Mouse (Mus musculus) liver, embryonic 11.5 days (tissue): ENCODE measurements at regions not wholly inside any gene's neighbourhood (a gene's known extent, or its start where the extent isn't known, plus 50 kb on each side); places are given as distances from the start of the nearest gene placed in this dataset.

ENCODE experiments used
- ATAC-seq: fragments of 200-750 bp; cut with Nextera tagmentation; replicated peaks from 2 replicates; pipeline ENCODE4 v1.8.0; 2017; ENCODE audit warnings: moderate number of reproducible peaks, mild to moderate bottlenecking, moderate TSS enrichment, moderate library complexity; ENCODE audit not compliant: low FRiP score
- DNase-seq: peaks from one replicate; pipeline ENCODE4 v3.0.0-alpha.2; 2017; ENCODE audit warnings: low spot score
- H3K27ac ChIP-seq: fragments of 300-500 bp; sonication (generic); 2 replicates; pipeline ENCODE4 v1.5.1; 2014; ENCODE audit warnings: mild to moderate bottlenecking, low read depth, low read length, control low read depth
- H3K27me3 ChIP-seq: fragments of 300-500 bp; sonication (generic); replicated peaks from 2 replicates; pipeline ENCODE4 v1.6.1; 2014; ENCODE audit warnings: low read length, mixed read lengths; ENCODE audit not compliant: control insufficient read depth, insufficient read depth
- H3K36me3 ChIP-seq: fragments of 300-500 bp; sonication (generic); 2 replicates; pipeline ENCODE4 v1.6.1; 2014; ENCODE audit warnings: mild to moderate bottlenecking, low read length, moderate library complexity, mixed read lengths; ENCODE audit not compliant: control insufficient read depth, insufficient read depth
- H3K4me1 ChIP-seq: fragments of 300-500 bp; sonication (generic); replicated peaks from 2 replicates; pipeline ENCODE4 v1.6.1; 2014; ENCODE audit warnings: low read length, mixed read lengths; ENCODE audit not compliant: control insufficient read depth, insufficient read depth
- H3K4me2 ChIP-seq: fragments of 300-500 bp; sonication (generic); 2 replicates; pipeline ENCODE4 v1.6.1; 2014; ENCODE audit warnings: mild to moderate bottlenecking, control low read depth, moderate library complexity
- H3K4me3 ChIP-seq: fragments of 300-500 bp; sonication (generic); 2 replicates; pipeline ENCODE4 v1.5.1; 2014; ENCODE audit warnings: low read depth, low read length, control low read depth
- H3K9ac ChIP-seq: fragments of 300-500 bp; sonication (generic); 2 replicates; pipeline ENCODE4 v1.6.1; 2014; ENCODE audit warnings: low read depth, low read length, control low read depth
- H3K9me3 ChIP-seq: fragments of 300-500 bp; sonication (generic); 2 replicates; pipeline ENCODE4 v1.6.1; 2016; ENCODE audit warnings: low read length, inconsistent platforms, mixed read lengths; ENCODE audit not compliant: control insufficient read depth
- WGBS: fragments of 180-500 bp; shearing (Covaris S2); extraction: QIAGEN DNeasy Blood & Tissue Kit; methylation state at CpG from one replicate; pipeline ENCODE4 v1.1.7; 2014; 5-methylcytosine and 5-hydroxymethylcytosine counted together

DNA sequence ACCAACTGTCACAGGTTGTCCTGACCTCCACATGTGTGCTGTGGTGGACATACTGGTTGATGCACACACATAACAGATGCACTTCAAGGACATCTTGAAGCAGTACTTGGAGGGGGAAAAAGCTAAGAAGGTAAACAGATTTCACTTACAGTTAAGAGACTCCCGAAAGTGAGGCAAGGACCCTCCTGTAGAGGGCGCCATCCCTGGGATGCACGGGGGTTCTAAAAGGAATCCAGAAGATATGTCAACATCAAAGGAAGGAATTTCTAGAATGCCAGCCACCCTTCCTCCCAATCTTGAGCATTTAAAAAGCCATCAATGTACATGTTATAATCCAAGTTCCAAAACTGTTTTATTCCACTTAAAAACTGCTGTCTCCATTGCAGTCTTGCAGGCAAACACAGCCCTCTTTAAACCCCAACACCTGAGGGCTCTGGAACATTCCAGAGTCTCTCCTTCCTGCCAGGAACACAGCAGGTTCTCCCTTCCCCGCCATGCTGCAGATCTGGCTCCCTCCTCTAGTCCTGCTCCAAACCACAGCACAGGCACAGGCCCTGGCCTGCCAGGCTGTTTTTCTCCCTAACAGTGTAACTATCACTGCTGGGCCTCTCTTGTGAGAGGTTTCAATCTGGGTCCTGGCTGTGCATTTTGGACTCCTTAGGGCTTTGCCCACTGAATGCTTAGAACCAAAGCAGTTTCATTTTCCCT, 200.8 kb upstream of the Mkln1 start:
- H3K4me1 ChIP-seq: no peaks in the 10 kb centered on the region
- WGBS: 45% methylated on average over 4 of the region's 4 CpGs
- no peak for ATAC-seq
- H3K9ac ChIP-seq: no peak overlapping the region
- no peak overlapping the region for H3K4me2 ChIP-seq
- no peak overlapping the region for H3K27ac ChIP-seq
- peaks cover 7% of the 10 kb centered on the region for H3K27me3 ChIP-seq
- no peak for DNase-seq
- H3K36me3 ChIP-seq: no peaks in the 10 kb centered on the region
- no peak overlapping the region for H3K4me3 ChIP-seq
- H3K9me3 ChIP-seq: no peaks in the 10 kb centered on the region

DNA sequence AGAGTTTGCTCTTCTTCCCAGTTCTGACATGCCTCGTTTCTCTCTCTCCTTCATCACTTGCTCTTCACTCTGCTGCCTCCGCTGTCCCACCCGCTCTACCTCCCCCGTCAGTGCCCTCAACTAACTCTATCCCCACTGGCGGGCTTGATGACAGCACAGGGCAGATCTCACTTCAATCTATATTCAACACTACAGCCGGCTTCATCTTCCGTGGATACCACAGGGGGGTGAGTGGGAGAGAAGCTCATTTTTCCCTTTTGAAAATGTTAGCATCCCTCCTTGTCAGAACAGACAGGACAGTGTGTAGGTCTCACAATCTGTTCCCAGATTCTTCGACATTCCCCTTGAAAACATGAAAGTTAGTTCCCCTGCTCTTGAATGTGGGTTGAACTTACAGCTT, 200.2 kb upstream of the Mkln1 start:
- Histone ChIP-seq H3K9ac (no peak overlapping the region), H3K9me3 (no peaks in the 10 kb centered on the region), H3K4me2 (no peak overlapping the region), H3K36me3 (no peaks in the 10 kb centered on the region), H3K27ac (no peak overlapping the region), H3K4me1 (no peaks in the 10 kb centered on the region), H3K4me3 (no peak overlapping the region), H3K27me3 (peaks cover 7% of the 10 kb centered on the region)
- DNase-seq (no peak), ATAC-seq (no peak)
- WGBS: 67% methylated on average over 8 of the region's 8 CpGs

DNA sequence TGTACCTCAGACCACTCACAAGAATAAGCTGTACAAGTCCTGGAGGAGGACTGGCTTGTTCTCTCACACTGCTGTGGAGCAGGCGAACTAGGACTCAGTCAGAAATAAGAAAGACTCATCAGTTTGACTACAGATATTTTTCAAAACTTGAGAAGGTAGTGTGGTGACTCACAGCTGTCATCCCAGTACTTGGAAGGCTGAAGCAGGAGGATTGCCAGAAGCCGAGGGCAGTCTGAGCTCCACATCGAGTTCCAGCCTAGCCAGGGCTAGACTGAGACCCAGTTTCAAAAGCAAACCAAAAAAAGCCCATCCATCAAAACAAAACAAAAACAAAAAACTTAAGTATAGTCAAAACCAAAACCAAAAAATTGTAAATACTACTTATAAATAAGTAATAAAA, 197.8 kb upstream of the Mkln1 start:
- no peak overlapping the region for H3K9ac ChIP-seq
- DNase-seq: no peak
- H3K9me3 ChIP-seq: no peaks in the 10 kb centered on the region
- no peak for ATAC-seq
- H3K4me3 ChIP-seq: no peak overlapping the region
- no peaks in the 10 kb centered on the region for H3K36me3 ChIP-seq
- WGBS: 76% methylated on average over 3 of the region's 3 CpGs
- no peak overlapping the region for H3K4me2 ChIP-seq
- H3K27me3 ChIP-seq: peaks cover 7% of the 10 kb centered on the region
- H3K27ac ChIP-seq: no peak overlapping the region
- H3K4me1 ChIP-seq: no peaks in the 10 kb centered on the region

DNA sequence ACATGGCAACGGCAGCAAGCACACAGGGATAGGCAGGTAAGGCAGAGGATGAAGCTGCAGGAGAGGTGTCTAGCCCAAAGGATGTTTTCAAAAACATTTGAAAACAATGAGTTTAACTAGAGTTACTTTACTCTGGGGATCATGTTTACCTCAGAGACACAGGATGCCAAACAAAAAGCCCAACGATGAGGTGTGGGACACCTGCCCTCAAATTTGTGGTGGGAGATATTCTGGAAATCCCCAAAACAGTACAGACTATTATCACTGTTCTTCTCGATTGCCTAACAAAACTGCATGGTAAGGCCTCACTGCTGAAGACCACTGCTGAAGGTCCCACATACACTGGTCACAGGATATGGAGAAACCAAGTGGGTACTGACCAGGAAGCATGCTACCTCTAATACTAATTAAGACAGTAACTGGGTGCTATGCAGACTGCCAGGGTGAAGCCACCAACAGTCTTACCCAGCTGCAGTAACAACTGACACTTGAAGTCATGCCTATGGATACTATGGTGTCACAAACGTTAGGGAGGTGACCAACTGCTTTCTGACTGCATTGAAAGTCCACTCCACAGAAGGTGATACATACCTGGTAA, 197.1 kb upstream of the Mkln1 start:
- no peak for ATAC-seq

DNA sequence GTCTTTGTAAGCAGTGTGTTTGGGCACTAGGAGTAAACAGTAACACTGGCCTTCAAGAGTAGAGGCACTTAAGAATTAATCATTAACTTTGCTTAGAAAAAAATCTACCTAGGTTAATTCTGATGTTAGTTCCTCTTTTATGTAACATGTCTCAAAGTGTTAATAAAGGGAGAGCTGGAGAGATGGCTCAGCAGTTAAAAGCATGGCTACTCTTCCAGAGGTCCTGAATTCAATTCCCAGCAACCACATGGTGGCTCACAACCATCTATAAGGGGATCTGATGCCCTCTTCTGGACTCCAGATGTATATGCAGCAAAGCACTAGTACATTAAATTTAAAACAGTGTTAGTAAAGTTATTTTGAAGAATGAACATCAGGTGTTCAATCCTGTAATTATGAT, 195.9 kb upstream of the Mkln1 start:
- no peak for ATAC-seq
- no peak overlapping the region for H3K27ac ChIP-seq
- no peak overlapping the region for H3K4me2 ChIP-seq
- no peaks in the 10 kb centered on the region for H3K9me3 ChIP-seq
- no peak for DNase-seq
- H3K4me1 ChIP-seq: no peaks in the 10 kb centered on the region
- H3K36me3 ChIP-seq: no peaks in the 10 kb centered on the region
- no peak overlapping the region for H3K9ac ChIP-seq
- no peaks in the 10 kb centered on the region for H3K27me3 ChIP-seq
- H3K4me3 ChIP-seq: no peak overlapping the region

More for the DNA sequence above, 197.1 kb upstream of the Mkln1 start:
- Histone ChIP-seq H3K27ac (no peak overlapping the region), H3K9me3 (no peaks in the 10 kb centered on the region), H3K4me1 (no peaks in the 10 kb centered on the region), H3K4me3 (no peak overlapping the region), H3K9ac (no peak overlapping the region), H3K4me2 (no peak overlapping the region), H3K27me3 (no peaks in the 10 kb centered on the region), H3K36me3 (no peaks in the 10 kb centered on the region)
- DNase-seq: no peak
- WGBS: 72% methylated on average over 4 of the region's 4 CpGs

DNA sequence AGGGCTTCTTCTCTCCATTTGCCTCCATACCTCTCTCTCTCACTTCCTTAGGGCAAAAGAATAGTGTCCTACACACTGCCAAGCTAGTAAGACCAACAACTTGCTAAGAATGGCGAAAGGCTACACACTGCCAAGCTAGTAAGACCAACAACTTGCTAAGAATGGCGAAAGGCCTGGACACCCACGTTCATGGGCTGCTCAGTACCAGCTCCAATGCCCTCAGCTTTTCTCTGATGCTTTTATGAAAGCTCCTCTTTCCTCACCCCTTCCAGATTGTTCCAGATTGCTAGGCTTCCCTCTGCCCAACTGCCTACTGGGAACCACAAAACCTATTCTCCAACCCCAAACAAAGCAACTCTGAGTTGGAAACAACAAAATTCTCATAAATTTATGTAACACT, 194.1 kb upstream of the Mkln1 start:
- H3K4me1 ChIP-seq: no peaks in the 10 kb centered on the region
- H3K9ac ChIP-seq: no peak overlapping the region
- no peak for DNase-seq
- no peak overlapping the region for H3K4me3 ChIP-seq
- H3K27me3 ChIP-seq: no peaks in the 10 kb centered on the region
- WGBS: 85% methylated on average over 3 of the region's 3 CpGs
- H3K4me2 ChIP-seq: no peak overlapping the region
- no peak overlapping the region for H3K27ac ChIP-seq
- H3K9me3 ChIP-seq: no peaks in the 10 kb centered on the region
- no peaks in the 10 kb centered on the region for H3K36me3 ChIP-seq
- ATAC-seq: no peak

DNA sequence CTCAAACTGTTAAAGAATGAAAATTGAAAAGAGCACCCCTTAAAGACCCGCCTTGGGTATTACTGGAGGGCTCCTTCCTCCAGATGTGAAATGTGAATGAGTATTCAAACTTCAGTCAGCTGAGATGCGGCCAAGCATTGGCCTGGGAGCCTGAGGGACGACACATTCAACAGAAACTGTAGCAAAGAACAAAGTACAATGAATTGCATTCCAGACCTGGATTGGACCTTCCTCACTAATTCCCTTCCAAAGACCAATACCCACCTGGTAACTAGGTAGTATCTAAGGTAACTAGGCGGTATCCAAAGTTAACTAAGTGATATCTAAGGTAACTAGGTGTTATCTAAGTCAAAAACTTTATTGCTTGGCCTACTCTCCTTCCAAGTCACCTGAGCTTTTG, 193.7 kb upstream of the Mkln1 start:
- 82% methylated on average over 4 of the region's 4 CpGs for WGBS
- H3K4me2 ChIP-seq: no peak overlapping the region
- no peaks in the 10 kb centered on the region for H3K9me3 ChIP-seq
- no peak overlapping the region for H3K27ac ChIP-seq
- no peak overlapping the region for H3K4me3 ChIP-seq
- H3K27me3 ChIP-seq: no peaks in the 10 kb centered on the region
- no peaks in the 10 kb centered on the region for H3K36me3 ChIP-seq
- ATAC-seq (no peak), DNase-seq (no peak)
- no peak overlapping the region for H3K9ac ChIP-seq
- no peaks in the 10 kb centered on the region for H3K4me1 ChIP-seq

DNA sequence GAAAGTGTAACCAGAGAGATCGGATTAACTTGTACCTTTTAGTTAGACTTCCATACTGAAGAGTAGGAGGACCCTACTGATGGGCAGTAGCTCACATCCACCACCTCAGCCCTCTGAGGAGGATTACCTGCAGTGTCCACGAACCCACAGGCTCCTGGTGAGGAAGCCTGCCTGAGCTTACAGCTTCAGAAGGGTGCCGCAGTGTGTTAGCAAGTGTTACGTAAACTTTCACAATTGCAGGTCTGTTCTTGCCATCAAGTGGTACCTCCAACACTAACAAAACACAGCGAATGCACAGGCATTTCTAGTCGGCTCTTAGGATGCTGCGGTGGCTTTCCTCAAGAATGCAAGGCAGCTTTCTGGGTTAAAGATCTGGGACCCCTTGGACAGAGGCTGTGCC, 192.4 kb upstream of the Mkln1 start:
- 79% methylated on average over 7 of the region's 7 CpGs for WGBS
- H3K4me2 ChIP-seq: no peak overlapping the region
- H3K9me3 ChIP-seq: no peaks in the 10 kb centered on the region
- H3K27me3 ChIP-seq: no peaks in the 10 kb centered on the region
- no peak overlapping the region for H3K9ac ChIP-seq
- ATAC-seq: no peak
- H3K4me1 ChIP-seq: no peaks in the 10 kb centered on the region
- no peak overlapping the region for H3K4me3 ChIP-seq
- H3K36me3 ChIP-seq: no peaks in the 10 kb centered on the region
- H3K27ac ChIP-seq: no peak overlapping the region
- DNase-seq: no peak

DNA sequence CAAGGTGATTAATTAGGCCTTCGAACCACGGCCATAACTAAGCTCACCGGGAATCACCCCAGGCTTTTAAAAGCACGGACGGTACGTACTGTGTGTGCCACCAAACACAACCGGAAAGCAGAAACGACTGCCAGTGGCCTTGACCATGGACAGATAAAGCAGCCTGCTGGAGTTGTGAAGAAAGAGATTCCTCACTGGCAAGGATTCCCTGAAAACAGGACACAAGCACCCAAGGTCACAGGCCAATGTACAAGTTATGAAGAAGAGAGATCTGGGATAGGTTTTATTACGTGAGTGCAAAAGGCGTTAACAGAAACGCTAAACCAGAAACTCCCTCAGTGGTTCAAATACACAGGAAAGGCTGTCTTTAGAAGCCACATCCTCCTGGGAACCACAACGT, 191.3 kb upstream of the Mkln1 start:
- H3K9ac ChIP-seq: no peak overlapping the region
- ATAC-seq: no peak
- no peaks in the 10 kb centered on the region for H3K36me3 ChIP-seq
- H3K4me1 ChIP-seq: no peaks in the 10 kb centered on the region
- no peaks in the 10 kb centered on the region for H3K27me3 ChIP-seq
- no peak for DNase-seq
- H3K4me2 ChIP-seq: no peak overlapping the region
- WGBS: 77% methylated on average over 12 of the region's 12 CpGs
- no peak overlapping the region for H3K27ac ChIP-seq
- H3K9me3 ChIP-seq: no peaks in the 10 kb centered on the region
- no peak overlapping the region for H3K4me3 ChIP-seq
